Mouse (Mus musculus) kidney, embryonic 14.5 days (tissue): ENCODE measurements around the gene Sult1a1. TPM values are rescaled to one million over a fixed set of nuclear protein-coding genes. Genes with fewer than 3 reads are reported as not detected.

Experiments
- ATAC-seq: fragments of 200-750 bp; cut with Nextera tagmentation; 2 replicates; pipeline ENCODE4 v1.8.0; 2017; ENCODE audit warnings: moderate number of reproducible peaks, mild to moderate bottlenecking, moderate TSS enrichment, moderate library complexity; ENCODE audit not compliant: low FRiP score, low TSS enrichment
- H3K27ac ChIP-seq: fragments of 300-500 bp; sonication (generic); 2 replicates; pipeline ENCODE4 v1.5.1; 2014; ENCODE audit warnings: low read depth, mild to moderate bottlenecking, low read length, moderate library complexity, mixed read lengths
- H3K27me3 ChIP-seq: fragments of 300-500 bp; sonication (generic); 2 replicates; pipeline ENCODE4 v1.6.1; 2014; ENCODE audit warnings: mild to moderate bottlenecking, low read length; ENCODE audit not compliant: control insufficient read depth, insufficient read depth
- H3K36me3 ChIP-seq: fragments of 300-500 bp; sonication (generic); 2 replicates; pipeline ENCODE4 v1.6.1; 2014; ENCODE audit warnings: low read length, mixed read lengths; ENCODE audit not compliant: control insufficient read depth, insufficient read depth
- H3K4me1 ChIP-seq: fragments of 300-500 bp; sonication (generic); 2 replicates; pipeline ENCODE4 v1.6.1; 2014; ENCODE audit warnings: low read length, mixed read lengths; ENCODE audit not compliant: control insufficient read depth, insufficient read depth
- H3K4me2 ChIP-seq: fragments of 300-500 bp; sonication (generic); replicated peaks from 2 replicates; pipeline ENCODE4 v1.6.1; 2014; ENCODE audit warnings: low read depth, mild to moderate bottlenecking, low read length
- H3K4me3 ChIP-seq: fragments of 300-500 bp; sonication (generic); 2 replicates; pipeline ENCODE4 v1.5.1; 2014; ENCODE audit warnings: mild to moderate bottlenecking, low read length
- H3K9ac ChIP-seq: fragments of 300-500 bp; sonication (generic); 2 replicates; pipeline ENCODE4 v1.6.1; 2014; ENCODE audit warnings: low read depth, mild to moderate bottlenecking, low read length, moderate library complexity
- H3K9me3 ChIP-seq: fragments of 300-500 bp; sonication (generic); 2 replicates; pipeline ENCODE4 v1.6.1; 2016; ENCODE audit warnings: low read length; ENCODE audit not compliant: control insufficient read depth
- WGBS: fragments of 180-500 bp; shearing (Covaris S2); extraction: QIAGEN DNeasy Blood & Tissue Kit; methylation state at CpG from one replicate; pipeline ENCODE4 v1.1.7; 2014; 5-methylcytosine and 5-hydroxymethylcytosine counted together
- polyA plus RNA-seq: library from polyadenylated mRNA; unstranded; fragments of >200 nt; fragmentation: Nextera tagmentation; extraction: Ambion mirVana; gene quantifications from 2 replicates; pipeline ENCODE4 v1.2.1, GENCODE M21; 2014

Gene Sult1a1
- polyA plus RNA-seq, result 5.2 and 6.3 TPM in 2 replicates

- 0 out of 2 replicates have a peak, but pooled peaks have one; percentile 35 for ATAC-seq
- Histone ChIP-seq H3K4me1 (no peaks in the 10 kb centered on the region), H3K36me3 (peaks cover 17% of the 10 kb centered on the region; the same call in 1 of the 2 replicates), H3K9me3 (no peaks in the 10 kb centered on the region), H3K4me3 (no peak within 1 kb of the TSS), H3K4me2 (no peak within 1 kb of the TSS), H3K9ac (no peak within 1 kb of the TSS; the same call in 1 of the 2 replicates), H3K27ac (no peak within 1 kb of the TSS; the same call in 1 of the 2 replicates), H3K27me3 (no peaks in the 10 kb centered on the region)
- WGBS, result 84% methylated on average over 1 of the region's 1 CpGs
Observed at GRCm38 (mm10) chr7:126676207-126676606, at the start of gene Sult1a1. TSS of gene Sult1a1 (minus strand) at chr7:126676432.

DNA sequence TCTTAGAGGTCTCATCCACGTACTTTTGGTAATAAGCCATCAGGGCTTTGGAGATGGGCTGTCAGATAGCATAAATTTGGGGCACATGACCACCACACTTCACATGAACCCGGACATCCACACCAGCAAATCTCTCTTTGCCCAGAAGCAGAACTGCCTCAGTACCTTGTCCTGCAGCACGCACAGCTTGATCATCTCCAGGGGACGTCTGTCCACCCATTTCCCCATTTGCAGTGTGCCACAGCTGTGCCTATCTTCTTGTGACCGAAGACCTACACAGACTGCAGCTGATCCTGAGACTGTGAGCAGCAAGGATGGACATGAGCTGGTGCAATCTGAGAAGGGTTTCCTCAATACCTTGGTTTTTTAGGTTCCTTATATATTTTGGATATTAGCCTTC is 49.4 kb upstream of the Sult1a1 start:
- Histone ChIP-seq H3K9me3 (peaks cover 2% of the 10 kb centered on the region; the same call in 1 of the 2 replicates), H3K4me3 (no peak overlapping the region), H3K27me3 (no peaks in the 10 kb centered on the region), H3K4me1 (no peaks in the 10 kb centered on the region), H3K27ac (no peak overlapping the region), H3K4me2 (no peak overlapping the region), H3K9ac (no peak overlapping the region), H3K36me3 (no peaks in the 10 kb centered on the region)
- ATAC-seq, result no peak
- WGBS, result 79% methylated on average over 5 of the region's 5 CpGs

- H3K4me2 ChIP-seq, result no peak overlapping the region
- no peaks in the 10 kb centered on the region for H3K36me3 ChIP-seq
- H3K27ac ChIP-seq, result no peak overlapping the region
- H3K4me3 ChIP-seq, result no peak overlapping the region
- ATAC-seq, result no peak
- no peak overlapping the region for H3K9ac ChIP-seq
- H3K4me1 ChIP-seq, result no peaks in the 10 kb centered on the region
- 73% methylated on average over 3 of the region's 3 CpGs for WGBS
- H3K9me3 ChIP-seq, result peaks cover 2% of the 10 kb centered on the region; the same call in 1 of the 2 replicates
- no peaks in the 10 kb centered on the region for H3K27me3 ChIP-seq
Observed at GRCm38 (mm10) chr7:126725077-126725476, 48.8 kb upstream of the Sult1a1 start.

- Histone ChIP-seq H3K27me3 (no peaks in the 10 kb centered on the region), H3K9me3 (peaks cover 2% of the 10 kb centered on the region; the same call in 1 of the 2 replicates), H3K27ac (no peak overlapping the region), H3K9ac (no peak overlapping the region), H3K4me2 (no peak overlapping the region), H3K36me3 (no peaks in the 10 kb centered on the region), H3K4me3 (no peak overlapping the region), H3K4me1 (no peaks in the 10 kb centered on the region)
- WGBS, result 91% methylated on average over 13 of the region's 13 CpGs
- ATAC-seq, result no peak
Observed at GRCm38 (mm10) chr7:126721635-126722034, 45.4 kb upstream of the Sult1a1 start.

DNA sequence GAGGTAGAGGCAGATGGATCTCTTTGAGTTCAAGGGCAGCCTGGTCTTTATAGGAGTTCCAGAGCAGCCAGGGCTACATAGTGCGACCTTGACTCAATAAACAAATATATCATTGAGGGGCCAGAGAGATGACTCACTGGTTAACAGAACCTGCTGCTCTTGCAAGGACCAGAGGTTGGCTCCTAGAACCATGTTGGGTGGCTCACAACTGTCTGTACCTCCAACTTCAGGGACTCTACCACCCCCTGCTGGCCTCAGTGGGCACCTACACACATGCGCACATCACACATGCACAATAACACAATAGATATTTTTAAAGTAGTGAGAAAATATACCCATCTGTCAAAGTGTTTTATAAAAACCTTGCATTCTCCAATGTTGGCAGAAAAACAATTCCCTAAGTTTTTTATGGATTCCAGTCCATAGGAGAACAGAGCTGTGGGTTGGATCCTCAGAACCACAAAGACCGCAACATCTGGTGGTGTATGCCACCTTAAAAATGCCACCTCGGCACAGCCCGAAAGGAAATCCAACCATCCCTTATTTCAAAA is 42.6 kb upstream of the Sult1a1 start:
- 96% methylated on average over 5 of the region's 5 CpGs for WGBS
- Histone ChIP-seq H3K27ac (no peak overlapping the region), H3K4me2 (no peak overlapping the region), H3K9ac (no peak overlapping the region), H3K4me1 (no peaks in the 10 kb centered on the region), H3K36me3 (no peaks in the 10 kb centered on the region), H3K4me3 (no peak overlapping the region), H3K27me3 (no peaks in the 10 kb centered on the region), H3K9me3 (peaks cover 2% of the 10 kb centered on the region; the same call in 1 of the 2 replicates)
- ATAC-seq, result no peak

DNA sequence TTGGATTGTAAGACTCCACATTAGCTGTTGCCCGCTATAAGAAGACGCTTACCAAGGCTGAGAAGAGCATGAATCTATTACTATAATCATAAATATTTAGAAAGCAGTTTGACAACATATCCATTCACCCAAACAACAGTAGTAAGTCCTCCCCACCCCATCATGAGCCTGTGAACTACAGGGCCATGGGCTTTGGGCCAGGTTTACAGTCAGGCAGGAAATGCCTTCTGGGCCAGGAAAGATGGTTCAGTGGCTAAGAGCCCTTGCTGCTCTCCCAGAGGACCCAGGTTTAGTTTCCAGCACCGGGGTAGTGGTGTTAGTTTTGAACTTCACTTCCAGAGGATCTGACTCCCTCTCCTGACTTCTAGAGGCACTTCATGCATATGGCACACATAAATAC is 41.3 kb upstream of the Sult1a1 start:
- no peaks in the 10 kb centered on the region for H3K27me3 ChIP-seq
- no peak overlapping the region for H3K9ac ChIP-seq
- H3K4me3 ChIP-seq, result no peak overlapping the region
- WGBS, result 92% methylated on average over 3 of the region's 3 CpGs
- H3K36me3 ChIP-seq, result no peaks in the 10 kb centered on the region
- H3K4me2 ChIP-seq, result no peak overlapping the region
- no peak overlapping the region for H3K27ac ChIP-seq
- no peak for ATAC-seq
- no peaks in the 10 kb centered on the region for H3K4me1 ChIP-seq
- peaks cover 2% of the 10 kb centered on the region; the same call in 1 of the 2 replicates for H3K9me3 ChIP-seq

- no peak overlapping the region for H3K9ac ChIP-seq
- 82% methylated on average over 4 of the region's 4 CpGs for WGBS
- no peak overlapping the region for H3K27ac ChIP-seq
- no peaks in the 10 kb centered on the region for H3K4me1 ChIP-seq
- H3K36me3 ChIP-seq, result no peaks in the 10 kb centered on the region
- H3K9me3 ChIP-seq, result no peaks in the 10 kb centered on the region
- no peaks in the 10 kb centered on the region for H3K27me3 ChIP-seq
- no peak overlapping the region for H3K4me3 ChIP-seq
- ATAC-seq, result no peak
- no peak overlapping the region for H3K4me2 ChIP-seq
Observed at GRCm38 (mm10) chr7:126715679-126716078, 39.4 kb upstream of the Sult1a1 start.

DNA sequence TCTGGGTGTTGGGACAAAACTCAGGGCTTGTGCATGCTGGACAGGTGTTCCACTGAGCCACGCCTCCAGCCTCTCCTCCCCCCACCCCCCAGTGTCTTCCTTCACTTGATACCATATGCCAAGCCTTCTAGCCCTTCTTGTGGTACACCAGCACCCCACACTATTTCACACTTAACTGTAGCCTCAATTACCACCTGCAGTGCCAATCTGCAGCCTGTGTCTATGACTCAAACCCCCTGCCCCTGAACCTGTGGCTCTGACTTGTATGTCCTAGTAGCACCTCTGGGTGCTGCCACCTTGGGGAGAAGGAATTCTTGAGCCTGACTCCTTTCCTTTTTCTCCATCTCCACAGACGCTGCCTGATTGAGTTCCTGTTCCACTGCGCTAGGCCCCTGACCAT is 35.7 kb upstream of the Sult1a1 start:
- no peak for ATAC-seq
- H3K36me3 ChIP-seq, result no peaks in the 10 kb centered on the region
- no peaks in the 10 kb centered on the region for H3K27me3 ChIP-seq
- no peaks in the 10 kb centered on the region for H3K4me1 ChIP-seq
- no peak overlapping the region for H3K4me3 ChIP-seq
- no peak overlapping the region for H3K9ac ChIP-seq
- H3K4me2 ChIP-seq, result no peak overlapping the region
- no peak overlapping the region for H3K27ac ChIP-seq
- WGBS, result 84% methylated on average over 3 of the region's 3 CpGs
- peaks cover 3% of the 10 kb centered on the region; the same call in 1 of the 2 replicates for H3K9me3 ChIP-seq

DNA sequence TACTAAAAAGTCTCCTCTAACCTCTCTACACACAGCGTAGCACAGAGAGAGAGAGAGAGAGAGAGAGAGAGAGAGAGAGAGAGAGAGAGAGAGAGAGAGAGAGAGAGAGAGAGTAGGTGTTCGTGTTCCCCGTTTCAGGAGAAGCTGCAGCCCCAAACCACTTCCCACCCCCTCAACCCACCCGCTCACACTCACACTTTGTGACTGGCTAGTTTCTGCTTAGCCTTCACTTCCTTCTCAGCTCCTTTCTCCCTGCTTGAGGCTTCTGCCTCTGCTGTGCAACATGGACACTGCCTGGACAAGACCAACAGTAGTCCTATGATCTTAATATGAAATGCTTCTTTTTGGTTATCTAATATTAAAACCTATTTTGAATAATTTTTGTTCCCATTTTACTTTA is 34.0 kb upstream of the Sult1a1 start:
- no peak overlapping the region for H3K27ac ChIP-seq
- 72% methylated on average over 4 of the region's 4 CpGs for WGBS
- H3K4me1 ChIP-seq, result no peaks in the 10 kb centered on the region
- H3K36me3 ChIP-seq, result no peaks in the 10 kb centered on the region
- peaks cover 2% of the 10 kb centered on the region; the same call in 1 of the 2 replicates for H3K27me3 ChIP-seq
- no peak for ATAC-seq
- peaks cover 3% of the 10 kb centered on the region; the same call in 1 of the 2 replicates for H3K9me3 ChIP-seq
- no peak overlapping the region for H3K4me3 ChIP-seq
- H3K9ac ChIP-seq, result no peak overlapping the region
- no peak overlapping the region for H3K4me2 ChIP-seq
